Mouse (Mus musculus): ENCODE results near the gene Shoc2.
"Not testable (repeated sequence)": the region's sequence is repeated elsewhere in the genome, so short reads cannot be mapped to it uniquely, and the experiment has no call there.

Shoc2 gene

GRCm38 (mm10) chr19:53943802-53944785 is at the start of gene Shoc2, which contains the start of gene Bbip1:
TSS of gene Shoc2 (plus strand) at chr19:53944306.
TSS of gene Bbip1 (minus strand) at chr19:53944627.
- peak; percentile 99 for DNase-seq (ENCODE audit: low read depth)

GRCm38 (mm10) chr19:53894538-53895121 is 49.5 kb upstream of the Shoc2 start:
- no peak for DNase-seq (ENCODE audit: low read depth)

- no peak for DNase-seq (ENCODE audit: low read depth)
Measured at GRCm38 (mm10) chr19:53898046-53898445, 46.1 kb upstream of the Shoc2 start.

- no peak for DNase-seq (ENCODE audit: low read depth)
Measured at GRCm38 (mm10) chr19:53898498-53898897, 45.6 kb upstream of the Shoc2 start.

- DNase-seq (ENCODE audit: low read depth), result no peak
Measured at GRCm38 (mm10) chr19:53898970-53899900, 44.9 kb upstream of the Shoc2 start.

GRCm38 (mm10) chr19:53899941-53900610 is 44.0 kb upstream of the Shoc2 start:
- no peak for DNase-seq (ENCODE audit: low read depth)

GRCm38 (mm10) chr19:53901931-53902738 is 42.0 kb upstream of the Shoc2 start:
- no peak for DNase-seq (ENCODE audit: low read depth)

- DNase-seq (ENCODE audit: low read depth), result peak; percentile 95
Measured at GRCm38 (mm10) chr19:53902739-53903487, 41.2 kb upstream of the Shoc2 start.

GRCm38 (mm10) chr19:53903507-53904321 is 40.4 kb upstream of the Shoc2 start:
- DNase-seq (ENCODE audit: low read depth), result no peak

GRCm38 (mm10) chr19:53904833-53905480 is 39.1 kb upstream of the Shoc2 start:
- DNase-seq (ENCODE audit: low read depth), result no peak

- DNase-seq (ENCODE audit: low read depth), result no peak
Measured at GRCm38 (mm10) chr19:53906033-53906702, 37.9 kb upstream of the Shoc2 start.

GRCm38 (mm10) chr19:53906703-53907070 is 37.4 kb upstream of the Shoc2 start:
- not testable (repeated sequence) for DNase-seq (ENCODE audit: low read depth)

GRCm38 (mm10) chr19:53914950-53915349 is 29.2 kb upstream of the Shoc2 start:
- DNase-seq (ENCODE audit: low read depth), result no peak

- DNase-seq (ENCODE audit: low read depth), result no peak
Measured at GRCm38 (mm10) chr19:53919541-53919940, 24.6 kb upstream of the Shoc2 start.

GRCm38 (mm10) chr19:53921996-53922395 is 22.1 kb upstream of the Shoc2 start:
- not testable (repeated sequence) for DNase-seq (ENCODE audit: low read depth)

GRCm38 (mm10) chr19:53925338-53925751 is 18.8 kb upstream of the Shoc2 start:
- no peak for DNase-seq (ENCODE audit: low read depth)

- no peak for DNase-seq (ENCODE audit: low read depth)
Measured at GRCm38 (mm10) chr19:53926705-53927104, 17.4 kb upstream of the Shoc2 start.

GRCm38 (mm10) chr19:53929218-53929617 is 14.9 kb upstream of the Shoc2 start:
- DNase-seq (ENCODE audit: low read depth), result no peak
